Mouse (Mus musculus) CH12.LX (cell line): ENCODE measurements around the gene Dtd1. TPM values are rescaled to one million over a fixed set of nuclear protein-coding genes. Genes with fewer than 3 reads are reported as not detected.

Source experiments
- DNase-seq: peaks from one replicate; pipeline ENCODE4 v3.0.0-alpha.2; 2013; ENCODE audit errors: extremely low read depth
- H3K27ac ChIP-seq: 2 replicates; pipeline ENCODE4 v1.5.1; 2012; ENCODE audit warnings: low read depth, mild to moderate bottlenecking, control low read depth, moderate library complexity; ENCODE audit not compliant: insufficient read depth
- H3K27me3 ChIP-seq: replicated peaks from 2 replicates; pipeline ENCODE3; 2012; ENCODE audit warnings: inconsistent platforms
- H3K36me3 ChIP-seq, 2 experiments: replicated peaks in 1 of 2; 2 replicates each; pipeline versions ENCODE3 to v1.6.1; 2012; ENCODE audit warnings: inconsistent platforms in 1 of 2, low read length in 1 of 2, mild to moderate bottlenecking in 1 of 2, mixed read lengths in 1 of 2, moderate library complexity in 1 of 2; ENCODE audit not compliant: control insufficient read depth in 1 of 2, insufficient read depth in 1 of 2
- H3K4me1 ChIP-seq, 2 experiments: 2 replicates each; pipeline ENCODE4 v1.6.1; 2012; ENCODE audit warnings: inconsistent platforms in 1 of 2, moderate library complexity in 1 of 2; ENCODE audit not compliant: insufficient read depth in 2 of 2, control insufficient read depth in 1 of 2
- H3K4me2 ChIP-seq: 2 replicates; pipeline ENCODE4 v1.6.1; 2012; ENCODE audit warnings: low read depth, mild to moderate bottlenecking, control low read depth; ENCODE audit not compliant: poor library complexity, insufficient read depth, severe bottlenecking
- H3K4me3 ChIP-seq, 3 experiments: fragments of 150-350 bp in 1 of 3; sonication (generic) in 1 of 3; replicated peaks in 1 of 3; 2 replicates each; pipeline versions ENCODE3 to v1.5.1; 2011 to 2012; ENCODE audit warnings: low read depth in 2 of 3, low read length in 2 of 3, mild to moderate bottlenecking in 2 of 3, moderate library complexity in 2 of 3, control low read depth in 1 of 3, improper control_type of control experiment in 1 of 3, inconsistent platforms in 1 of 3, mixed read lengths in 1 of 3; ENCODE audit not compliant: poor library complexity in 1 of 3
- H3K79me2 ChIP-seq: replicated peaks from 2 replicates; pipeline ENCODE4 v1.6.1; 2012; ENCODE audit warnings: mild to moderate bottlenecking, moderate library complexity; ENCODE audit not compliant: control insufficient read depth, poor library complexity, insufficient read depth, severe bottlenecking; ENCODE audit errors: extremely low read depth
- H3K9ac ChIP-seq: 2 replicates; pipeline ENCODE4 v1.6.1; 2012; ENCODE audit warnings: low read depth, mild to moderate bottlenecking, control low read depth, moderate library complexity; ENCODE audit not compliant: insufficient read depth
- H3K9me3 ChIP-seq: replicated peaks from 2 replicates; pipeline ENCODE3; 2012; ENCODE audit warnings: low read length, inconsistent platforms, mixed read lengths
- BHLHE40 ChIP-seq: IDR thresholded peaks from 2 replicates; pipeline ENCODE4 v1.6.1; 2011; ENCODE audit warnings: mild to moderate bottlenecking, low read depth, low read length, improper control_type of control experiment
- CHD1 ChIP-seq: IDR thresholded peaks from 2 replicates; pipeline ENCODE4 v1.6.1; 2012; ENCODE audit warnings: low read depth, low read length, improper control_type of control experiment, inconsistent platforms
- CHD2 ChIP-seq: IDR thresholded peaks from 2 replicates; pipeline ENCODE4 v1.6.1; 2011; ENCODE audit warnings: low read length, improper control_type of control experiment
- CTCF ChIP-seq, 2 experiments: IDR thresholded peaks in 1 of 2; conservative IDR thresholded peaks in 1 of 2; 2 replicates each; pipeline ENCODE4 v1.5.1; 2011 to 2012; ENCODE audit warnings: low read depth in 2 of 2, low read length in 2 of 2, improper control_type of control experiment in 1 of 2, inconsistent platforms in 1 of 2, mild to moderate bottlenecking in 1 of 2, moderate library complexity in 1 of 2
- E2F4 ChIP-seq: IDR thresholded peaks from 2 replicates; pipeline ENCODE4 v1.6.1; 2011; ENCODE audit warnings: low read depth, low read length, improper control_type of control experiment; ENCODE audit not compliant: insufficient replicate concordance
- ELF1 ChIP-seq: IDR thresholded peaks from 2 replicates; pipeline ENCODE4 v1.6.1; 2014; ENCODE audit warnings: low read depth, mild to moderate bottlenecking, inconsistent platforms, low read length, improper control_type of control experiment
- EP300 ChIP-seq: IDR thresholded peaks from 2 replicates; pipeline ENCODE4 v1.6.1; 2011; ENCODE audit warnings: low read length, improper control_type of control experiment
- ETS1 ChIP-seq: conservative IDR thresholded peaks from 2 replicates; pipeline ENCODE4 v1.6.1; 2012; ENCODE audit warnings: low read depth, mild to moderate bottlenecking, inconsistent platforms, low read length, improper control_type of control experiment, moderate library complexity
- GABPA ChIP-seq: IDR thresholded peaks from 2 replicates; pipeline ENCODE4 v1.6.1; 2012; ENCODE audit warnings: low read depth, low read length, improper control_type of control experiment, inconsistent platforms; ENCODE audit not compliant: insufficient replicate concordance
- HCFC1 ChIP-seq: IDR thresholded peaks from 2 replicates; pipeline ENCODE4 v1.6.1; 2012; ENCODE audit warnings: low read depth, mild to moderate bottlenecking, inconsistent platforms, low read length, improper control_type of control experiment
- IRF4 ChIP-seq: IDR thresholded peaks from 2 replicates; pipeline ENCODE4 v1.6.1; 2014; ENCODE audit warnings: low read depth, mild to moderate bottlenecking, inconsistent platforms, low read length, improper control_type of control experiment
- JUN ChIP-seq: IDR thresholded peaks from 2 replicates; pipeline ENCODE4 v1.6.1; 2011; ENCODE audit warnings: low read depth, mild to moderate bottlenecking, low read length, improper control_type of control experiment, moderate library complexity; ENCODE audit not compliant: insufficient read depth
- JUND ChIP-seq: conservative IDR thresholded peaks from 2 replicates; pipeline ENCODE4 v1.6.1; 2011; ENCODE audit warnings: low read depth, low read length, improper control_type of control experiment
- KAT2A ChIP-seq: IDR thresholded peaks from 2 replicates; pipeline ENCODE4 v1.6.1; 2012; ENCODE audit warnings: low read length, improper control_type of control experiment, inconsistent platforms; ENCODE audit not compliant: insufficient replicate concordance
- MAX ChIP-seq: IDR thresholded peaks from 2 replicates; pipeline ENCODE4 v1.6.1; 2011; ENCODE audit warnings: low read length, improper control_type of control experiment
- MAZ ChIP-seq: IDR thresholded peaks from 2 replicates; pipeline ENCODE4 v1.6.1; 2012; ENCODE audit warnings: low read depth, mild to moderate bottlenecking, inconsistent platforms, low read length, improper control_type of control experiment, moderate library complexity
- MEF2A ChIP-seq: IDR thresholded peaks from 2 replicates; pipeline ENCODE4 v1.6.1; 2014; ENCODE audit warnings: low read depth, mild to moderate bottlenecking, inconsistent platforms, low read length, improper control_type of control experiment, borderline replicate concordance
- MYC ChIP-seq: IDR thresholded peaks from 2 replicates; pipeline ENCODE4 v1.6.1; 2011; ENCODE audit warnings: low read depth, mild to moderate bottlenecking, improper control_type of control experiment, low read length
- NELFE ChIP-seq: IDR thresholded peaks from 2 replicates; pipeline ENCODE4 v1.6.1; 2011; ENCODE audit warnings: low read depth, low read length, improper control_type of control experiment
- NRF1 ChIP-seq: IDR thresholded peaks from 2 replicates; pipeline ENCODE4 v1.6.1; 2014; ENCODE audit warnings: low read depth, mild to moderate bottlenecking, inconsistent platforms, low read length, improper control_type of control experiment, moderate library complexity
- PAX5 ChIP-seq: IDR thresholded peaks from 2 replicates; pipeline ENCODE4 v1.6.1; 2012; ENCODE audit warnings: low read length, inconsistent platforms, mixed read lengths
- POLR2AphosphoS2 ChIP-seq: IDR thresholded peaks from 2 replicates; pipeline ENCODE4 v1.6.1; 2011; ENCODE audit warnings: low read depth, low read length, improper control_type of control experiment
- SIN3A ChIP-seq: IDR thresholded peaks from 2 replicates; pipeline ENCODE4 v1.6.1; 2012; ENCODE audit warnings: low read length, improper control_type of control experiment, inconsistent platforms
- USF1 ChIP-seq: IDR thresholded peaks from 2 replicates; pipeline ENCODE4 v1.6.1; 2014; ENCODE audit warnings: low read depth, mild to moderate bottlenecking, inconsistent platforms, low read length, improper control_type of control experiment
- dilution Hi-C: fragments of 300-500 bp; cut with MboI; formaldehyde crosslinking; loops from 2 replicates; pipeline ENCODE4 v1.14.3; 2020; ENCODE audit warnings: low sequenced_read_pairs; ENCODE audit not compliant: extremely low pct_unique_long_range_greater_than_20kb, extremely low pct_ligation_motif_present
- in situ Hi-C: fragments of 300-500 bp; cut with MboI; formaldehyde crosslinking; loops from 3 replicates; pipeline ENCODE4 v1.14.3; 2019; ENCODE audit warnings: low sequenced_read_pairs, low pct_ligation_motif_present, low pct_unique_long_range_greater_than_20kb, mixed read lengths
- polyA plus RNA-seq: library from polyadenylated mRNA; unstranded; fragments of >175 nt; gene quantifications from 2 replicates; pipeline ENCODE4 v1.2.1, GENCODE M21; 2012; ENCODE audit warnings: low read depth; ENCODE audit not compliant: insufficient read length
- total RNA-seq, 2 experiments: library from RNA; depleted of rRNA; stranded (reverse); fragments of 300-350 nt in 1 of 2; fragments of >200 nt in 1 of 2; gene quantifications; 2 replicates each; pipeline ENCODE4 v1.2.3; 2012 to 2014

Dtd1 gene
- total and polyA plus RNA-seq, 3 experiments = 42.7 to 47.8 (median 43.3) TPM

DNA sequence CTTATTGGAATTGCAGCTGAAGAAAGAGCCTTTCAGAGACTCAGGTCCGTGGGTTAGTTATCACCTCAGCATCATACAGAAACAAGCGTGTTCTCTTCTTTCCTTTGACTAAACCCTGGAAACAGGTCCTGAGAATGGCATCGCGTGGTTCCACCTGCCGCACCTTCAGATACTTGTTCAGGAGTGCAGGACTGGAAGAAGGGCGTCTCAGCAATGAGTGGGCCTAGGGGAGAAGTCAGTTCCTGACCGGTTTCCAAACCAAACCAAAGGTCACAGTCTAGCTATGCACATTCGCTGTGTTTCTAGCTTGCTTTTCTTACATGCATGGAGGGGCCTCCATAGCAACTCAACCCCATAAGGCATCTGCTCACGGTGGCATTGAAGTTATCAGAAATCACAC, 164.0 kb downstream of the Dtd1 start:
- Histone ChIP-seq H3K27me3 (no peaks in the 10 kb centered on the region), H3K27ac (no peak overlapping the region), H3K4me3 (no peak overlapping the region), H3K36me3 (peaks cover 0 to 6% of the 10 kb centered on the region in 2 experiments), H3K4me2 (no peak overlapping the region), H3K79me2 (no peaks in the 10 kb centered on the region), H3K9ac (no peak overlapping the region), H3K4me1 (peaks cover 0 to 8% of the 10 kb centered on the region in 2 experiments; a peak in 2 of 4 replicates), H3K9me3 (peaks cover 5% of the 10 kb centered on the region)
- dilution Hi-C loops (no loop called here), in situ Hi-C loops (no loop called here)
- DNase-seq = no peak
- TF ChIP-seq E2F4 = no peak
- TF ChIP-seq GABPA = no peak
- TF ChIP-seq NRF1 = no peak
- no peak for TF ChIP-seq PAX5
- no peak for TF ChIP-seq ELF1
- no peak for TF ChIP-seq BHLHE40
- TF ChIP-seq ETS1 = no peak
- no peak for TF ChIP-seq NELFE
- no peak for TF ChIP-seq IRF4
- no peak for TF ChIP-seq MYC
- no peak for TF ChIP-seq MAZ
- TF ChIP-seq JUND = no peak
- TF ChIP-seq CHD2 = no peak
- TF ChIP-seq CTCF (conservative IDR thresholded peaks at IDR 0.05 in 1 of 2, IDR thresholded peaks at IDR 0.05 in 1 of 2; ENCODE audit: low read depth in 2 of 2, low read length in 2 of 2) = no peak

DNA sequence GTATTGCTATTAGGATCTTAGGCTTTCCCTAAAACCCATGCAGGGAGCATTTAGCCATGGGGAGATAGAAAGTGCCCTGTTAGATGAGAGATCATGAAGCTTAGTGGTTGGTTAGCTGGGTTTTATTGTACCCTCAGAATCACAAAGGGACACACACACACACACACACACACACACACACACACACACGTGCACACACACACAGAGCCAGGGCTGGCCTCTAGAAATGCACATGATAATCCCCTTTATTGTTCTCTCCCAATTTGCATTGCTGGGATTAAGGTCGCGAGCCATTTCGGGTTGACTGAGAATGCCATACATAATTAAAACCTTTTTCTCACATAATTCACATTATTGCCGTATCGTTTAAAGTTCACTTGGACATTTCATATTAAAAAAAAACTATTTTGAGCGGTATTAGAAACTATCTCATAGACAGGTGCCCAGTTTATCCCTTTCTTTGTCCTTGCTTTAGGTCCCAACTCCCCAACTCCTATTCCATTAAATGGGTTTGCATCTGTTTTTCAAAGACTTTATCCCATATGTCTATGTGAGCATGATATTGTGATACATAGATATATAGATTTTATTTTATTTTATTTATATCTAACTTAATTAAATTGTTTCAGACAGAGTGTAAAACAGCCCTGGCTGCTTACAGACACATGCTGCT, 164.6 kb downstream of the Dtd1 start:
- H3K4me1 ChIP-seq = peaks cover 0 to 5% of the 10 kb centered on the region in 2 experiments; a peak in 2 of 4 replicates
- dilution Hi-C loops (no loop called here), in situ Hi-C loops (no loop called here)

More for the DNA sequence above, 164.6 kb downstream of the Dtd1 start:
- Histone ChIP-seq H3K36me3 (peaks cover 0 to 6% of the 10 kb centered on the region in 2 experiments), H3K4me3 (no peak overlapping the region), H3K4me2 (no peak overlapping the region), H3K27ac (no peak overlapping the region), H3K9ac (no peak overlapping the region), H3K79me2 (no peaks in the 10 kb centered on the region), H3K9me3 (peaks cover 5% of the 10 kb centered on the region), H3K27me3 (no peaks in the 10 kb centered on the region)
- no peak for DNase-seq
- TF ChIP-seq HCFC1 (no peak), MAX (no peak), USF1 (no peak), SIN3A (no peak), GABPA (no peak), EP300 (no peak), POLR2AphosphoS2 (no peak), KAT2A (no peak), MEF2A (no peak), CTCF (conservative IDR thresholded peaks at IDR 0.05 in 1 of 2, IDR thresholded peaks at IDR 0.05 in 1 of 2; ENCODE audit: low read depth in 2 of 2, low read length in 2 of 2) (no peak), NRF1 (no peak), MYC (no peak), JUN (no peak), MAZ (no peak), CHD1 (no peak)
